Mouse (Mus musculus) forebrain, embryonic 14.5 days (tissue): ENCODE measurements at regions not wholly inside any gene's neighbourhood (a gene's known extent, or its start where the extent isn't known, plus 50 kb on each side); places are given as distances from the start of the nearest gene placed in this dataset.

Experiments
- ATAC-seq: fragments of 200-750 bp; cut with Nextera tagmentation; 2 replicates; pipeline ENCODE4 v1.8.0; 2017; ENCODE audit warnings: mild to moderate bottlenecking, moderate library complexity
- DNase-seq: peaks from one replicate; pipeline ENCODE4 v3.0.0-alpha.2; 2015; ENCODE audit warnings: low spot score
- H3K27ac ChIP-seq: fragments of 300-500 bp; sonication (generic); 2 replicates; pipeline ENCODE4 v1.5.1; 2014; ENCODE audit warnings: low read depth, mild to moderate bottlenecking, control low read depth, low read length, moderate library complexity
- H3K27me3 ChIP-seq: fragments of 300-500 bp; sonication (generic); replicated peaks from 2 replicates; pipeline ENCODE4 v1.6.1; 2014; ENCODE audit warnings: low read length, control low read depth, mixed read lengths; ENCODE audit not compliant: control insufficient read depth, insufficient read depth
- H3K36me3 ChIP-seq: fragments of 300-500 bp; sonication (generic); 2 replicates; pipeline ENCODE4 v1.6.1; 2014; ENCODE audit warnings: low read length, control low read depth; ENCODE audit not compliant: control insufficient read depth, insufficient read depth
- H3K4me1 ChIP-seq: fragments of 300-500 bp; sonication (generic); 2 replicates; pipeline ENCODE4 v1.6.1; 2014; ENCODE audit warnings: antibody characterized with exemption, low read length, control low read depth; ENCODE audit not compliant: control insufficient read depth, insufficient read depth
- H3K4me2 ChIP-seq: fragments of 300-500 bp; sonication (generic); 2 replicates; pipeline ENCODE4 v1.6.1; 2014; ENCODE audit warnings: mild to moderate bottlenecking, control low read depth, low read length
- H3K4me3 ChIP-seq: fragments of 300-500 bp; sonication (generic); 2 replicates; pipeline ENCODE4 v1.5.1; 2014; ENCODE audit warnings: low read depth, low read length, control low read depth
- H3K9ac ChIP-seq: fragments of 300-500 bp; sonication (generic); 2 replicates; pipeline ENCODE4 v1.6.1; 2014; ENCODE audit warnings: mild to moderate bottlenecking, low read length, control low read depth, moderate library complexity
- H3K9me3 ChIP-seq: fragments of 300-500 bp; sonication (generic); replicated peaks from 2 replicates; pipeline ENCODE4 v1.6.1; 2016; ENCODE audit warnings: low read length, control low read depth, mixed read lengths; ENCODE audit not compliant: control insufficient read depth
- WGBS: fragments of 180-500 bp; shearing (Covaris S2); extraction: QIAGEN DNeasy Blood & Tissue Kit; methylation state at CpG from one replicate; pipeline ENCODE4 v1.1.7; 2014; 5-methylcytosine and 5-hydroxymethylcytosine counted together

DNA sequence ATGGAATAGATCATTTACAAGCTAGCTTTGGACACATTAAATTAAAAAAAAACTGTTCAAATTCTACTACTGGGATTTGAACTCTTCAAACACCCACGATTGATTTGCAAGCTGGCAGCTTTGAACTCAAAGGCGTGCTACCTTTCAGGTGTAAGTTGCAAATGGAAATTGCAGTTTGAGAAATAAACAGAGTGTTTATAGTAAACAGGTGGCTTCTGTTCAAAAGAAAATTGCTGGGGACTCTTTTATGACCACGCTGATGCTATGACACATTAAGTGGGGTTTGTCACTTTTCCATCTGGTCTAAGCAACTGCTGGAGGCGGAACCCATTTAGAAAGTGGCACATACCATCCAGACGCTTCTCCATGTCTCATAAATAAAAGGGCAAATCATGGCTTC, 626.7 kb upstream of the Frg1 start:
- Histone ChIP-seq H3K9me3 (no peaks in the 10 kb centered on the region), H3K9ac (no peak overlapping the region), H3K4me2 (no peak overlapping the region), H3K27me3 (no peaks in the 10 kb centered on the region), H3K36me3 (no peaks in the 10 kb centered on the region), H3K27ac (no peak overlapping the region), H3K4me1 (no peaks in the 10 kb centered on the region), H3K4me3 (no peak overlapping the region)
- DNase-seq (peak; percentile 8), ATAC-seq (no peak)
- WGBS: 70% methylated on average over 5 of the region's 5 CpGs

DNA sequence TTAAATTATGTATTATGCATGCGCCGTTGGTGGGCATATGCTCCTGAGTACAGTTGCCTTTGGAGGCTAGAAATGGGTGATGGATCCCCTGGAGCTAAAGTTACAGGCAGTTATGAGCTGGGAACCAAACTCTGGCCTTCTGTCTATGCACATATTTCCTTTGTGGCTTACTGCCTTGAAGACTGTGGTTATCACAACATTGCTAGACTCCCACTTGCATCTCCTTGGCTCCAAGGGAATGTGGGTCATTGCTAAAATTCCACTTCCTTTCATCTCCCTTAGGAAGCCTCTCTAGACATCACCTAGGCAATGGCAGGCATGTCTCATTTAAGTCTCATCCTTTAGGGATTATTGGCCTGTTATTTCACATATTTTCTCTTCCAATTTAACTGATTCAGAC, 622.4 kb upstream of the Frg1 start:
- Histone ChIP-seq H3K4me3 (no peak overlapping the region), H3K4me2 (no peak overlapping the region), H3K27me3 (no peaks in the 10 kb centered on the region), H3K27ac (no peak overlapping the region), H3K4me1 (no peaks in the 10 kb centered on the region), H3K9ac (no peak overlapping the region), H3K36me3 (no peaks in the 10 kb centered on the region), H3K9me3 (no peaks in the 10 kb centered on the region)
- ATAC-seq (no peak), DNase-seq (no peak)
- WGBS: 88% methylated on average over 2 of the region's 2 CpGs

DNA sequence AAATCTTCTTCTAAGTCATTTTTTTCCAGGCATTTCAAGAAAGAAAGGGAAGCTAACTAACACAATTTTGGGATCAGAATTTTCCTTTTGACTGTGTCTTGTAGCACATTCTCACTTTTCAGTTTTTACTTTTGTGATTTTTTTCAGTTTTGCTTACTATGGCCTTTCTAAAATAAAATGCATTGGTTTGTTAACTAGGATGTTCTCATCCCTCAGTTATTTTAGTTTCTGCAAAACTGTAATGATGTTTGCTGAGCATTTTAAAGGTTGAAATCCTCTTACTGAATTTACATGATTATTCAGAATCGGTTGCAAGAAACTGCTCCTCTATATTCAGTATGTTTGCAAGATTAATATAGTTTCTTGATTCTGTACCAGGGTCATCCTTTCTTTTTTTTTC, 610.1 kb upstream of the Frg1 start:
- H3K36me3 ChIP-seq: no peaks in the 10 kb centered on the region
- WGBS: 93% methylated on average over 1 of the region's 1 CpGs
- no peak for DNase-seq

DNA sequence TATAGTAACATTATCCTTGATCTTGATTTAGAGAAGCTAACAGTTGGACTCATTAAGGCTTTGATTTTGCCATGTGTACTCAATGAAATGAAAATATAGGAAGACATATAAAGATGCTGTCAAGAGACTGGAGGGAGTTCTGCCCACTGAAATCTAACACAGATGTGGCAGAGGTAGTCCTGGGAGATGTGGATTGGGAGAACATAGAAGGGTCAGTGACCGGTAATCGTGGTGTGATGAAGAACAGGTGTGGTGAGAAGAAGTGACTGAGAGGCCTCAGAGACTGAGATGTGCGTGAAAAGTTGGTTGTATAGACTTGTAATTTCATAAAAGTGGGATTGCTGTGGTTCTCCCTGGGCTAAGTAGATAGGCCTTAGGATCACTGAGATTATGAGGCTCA, 600.9 kb upstream of the Frg1 start:
- ATAC-seq (no peak), DNase-seq (no peak)
- Histone ChIP-seq H3K4me1 (no peaks in the 10 kb centered on the region), H3K9me3 (no peaks in the 10 kb centered on the region), H3K9ac (no peak overlapping the region), H3K4me3 (no peak overlapping the region), H3K4me2 (no peak overlapping the region), H3K27ac (no peak overlapping the region), H3K27me3 (no peaks in the 10 kb centered on the region), H3K36me3 (no peaks in the 10 kb centered on the region)
- WGBS: 98% methylated on average over 3 of the region's 3 CpGs

More for the DNA sequence above, 610.1 kb upstream of the Frg1 start:
- Histone ChIP-seq H3K9me3 (no peaks in the 10 kb centered on the region), H3K27ac (no peak overlapping the region), H3K27me3 (no peaks in the 10 kb centered on the region), H3K9ac (no peak overlapping the region), H3K4me1 (no peaks in the 10 kb centered on the region), H3K4me3 (no peak overlapping the region), H3K4me2 (no peak overlapping the region)
- no peak for ATAC-seq

DNA sequence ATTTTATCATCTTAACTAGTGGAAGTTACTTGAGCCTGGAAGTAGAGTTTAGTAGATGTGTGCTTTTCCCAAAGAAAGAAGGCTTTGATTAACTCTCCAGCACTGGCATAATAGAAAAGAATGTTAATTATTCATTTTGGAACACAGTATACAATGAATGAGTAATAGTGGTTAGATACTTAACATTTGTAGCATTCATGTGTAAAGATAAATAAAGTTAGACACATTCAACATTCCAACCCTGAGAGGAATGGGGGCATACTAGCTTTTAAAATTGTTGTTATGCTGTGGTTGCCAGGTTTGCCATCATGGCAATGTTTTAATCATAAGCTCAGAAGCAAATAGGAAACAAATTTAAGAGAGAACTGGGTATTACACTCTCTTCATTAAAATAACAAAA, 586.3 kb upstream of the Frg1 start:
- Histone ChIP-seq H3K4me3 (no peak overlapping the region), H3K36me3 (no peaks in the 10 kb centered on the region), H3K4me2 (no peak overlapping the region), H3K27me3 (no peaks in the 10 kb centered on the region), H3K9ac (no peak overlapping the region), H3K4me1 (no peaks in the 10 kb centered on the region), H3K27ac (no peak overlapping the region), H3K9me3 (no peaks in the 10 kb centered on the region)
- DNase-seq (no peak), ATAC-seq (no peak)

DNA sequence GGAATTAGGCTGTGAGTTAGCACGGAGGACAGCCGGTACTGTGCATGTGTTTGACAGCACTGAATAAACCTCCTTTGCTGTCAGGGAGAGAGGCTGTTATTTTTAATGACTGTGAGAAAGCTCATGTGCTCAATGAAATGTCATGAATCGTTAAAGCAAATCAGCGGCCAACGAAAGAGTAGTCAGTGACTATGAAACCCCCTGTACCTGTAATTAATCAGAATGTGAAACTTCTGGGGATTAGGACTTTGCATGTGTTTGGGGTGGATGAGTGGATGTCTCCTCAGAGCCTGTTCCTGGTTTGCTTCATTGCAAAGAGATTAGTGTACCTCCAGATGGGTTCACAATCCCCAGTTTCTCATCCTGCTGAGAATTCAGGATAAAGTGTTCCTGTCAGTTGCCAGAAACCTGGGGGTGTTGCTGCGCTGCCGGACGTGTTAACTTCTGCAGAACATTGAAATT, 572.2 kb upstream of the Frg1 start:
- H3K4me1 ChIP-seq: no peaks in the 10 kb centered on the region; the same call in 1 of the 2 replicates
- DNase-seq (no peak), ATAC-seq (no peak)
- no peak overlapping the region for H3K4me2 ChIP-seq
- no peak overlapping the region for H3K27ac ChIP-seq
- no peaks in the 10 kb centered on the region for H3K9me3 ChIP-seq
- no peak overlapping the region for H3K4me3 ChIP-seq
- H3K36me3 ChIP-seq: no peaks in the 10 kb centered on the region
- H3K9ac ChIP-seq: no peak overlapping the region
- 40% methylated on average over 8 of the region's 8 CpGs for WGBS
- H3K27me3 ChIP-seq: no peaks in the 10 kb centered on the region

DNA sequence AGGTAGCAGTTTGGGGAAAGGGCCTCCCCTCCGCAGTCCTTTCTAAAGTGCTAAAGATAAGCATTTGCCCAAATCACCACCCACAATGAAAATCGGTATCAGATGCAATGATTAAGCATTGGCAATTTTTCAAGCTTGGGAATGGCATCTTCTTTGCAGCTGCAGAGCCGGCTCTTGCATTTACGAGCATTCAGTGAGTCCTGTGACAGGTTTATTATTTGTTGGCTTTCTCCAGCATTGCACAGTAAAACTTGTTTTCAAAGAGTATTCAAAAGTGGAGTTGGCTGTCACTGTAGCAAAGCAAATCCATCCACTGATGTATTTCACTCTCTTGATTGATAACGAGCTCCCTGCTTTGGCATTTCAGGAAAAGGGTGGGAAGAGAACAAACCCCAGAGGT, 571.3 kb upstream of the Frg1 start:
- H3K27me3 ChIP-seq: no peaks in the 10 kb centered on the region
- no peaks in the 10 kb centered on the region for H3K9me3 ChIP-seq
- ATAC-seq (no peak), DNase-seq (no peak)
- H3K4me3 ChIP-seq: no peak overlapping the region
- no peak overlapping the region for H3K4me2 ChIP-seq
- H3K27ac ChIP-seq: no peak overlapping the region
- H3K9ac ChIP-seq: no peak overlapping the region
- no peaks in the 10 kb centered on the region for H3K36me3 ChIP-seq
- WGBS: 34% methylated on average over 5 of the region's 5 CpGs
- no peaks in the 10 kb centered on the region; the same call in 1 of the 2 replicates for H3K4me1 ChIP-seq

DNA sequence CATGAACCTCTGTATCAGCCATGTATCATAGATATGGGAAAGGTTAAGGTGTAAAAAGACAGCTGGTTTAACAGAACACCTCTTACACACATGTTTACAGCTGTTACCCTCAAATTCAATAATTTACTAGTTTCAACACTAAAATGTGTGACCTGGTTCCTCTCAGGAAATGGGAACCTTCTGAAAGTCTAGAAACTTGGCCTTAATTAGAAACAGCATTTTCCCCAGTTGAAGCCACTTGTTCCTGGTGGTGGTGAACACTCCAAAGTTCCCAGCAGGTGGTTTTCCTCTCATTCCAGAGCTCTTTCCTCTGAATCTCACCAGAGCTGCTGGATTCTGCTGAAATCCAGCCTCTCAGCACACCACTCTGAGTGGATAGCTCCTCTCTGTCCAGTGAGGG, 570.5 kb upstream of the Frg1 start:
- Histone ChIP-seq H3K9me3 (no peaks in the 10 kb centered on the region), H3K4me3 (no peak overlapping the region), H3K4me1 (no peaks in the 10 kb centered on the region; the same call in 1 of the 2 replicates), H3K27me3 (no peaks in the 10 kb centered on the region), H3K9ac (no peak overlapping the region), H3K27ac (no peak overlapping the region), H3K36me3 (no peaks in the 10 kb centered on the region), H3K4me2 (no peak overlapping the region)
- DNase-seq: no peak
- no peak for ATAC-seq

DNA sequence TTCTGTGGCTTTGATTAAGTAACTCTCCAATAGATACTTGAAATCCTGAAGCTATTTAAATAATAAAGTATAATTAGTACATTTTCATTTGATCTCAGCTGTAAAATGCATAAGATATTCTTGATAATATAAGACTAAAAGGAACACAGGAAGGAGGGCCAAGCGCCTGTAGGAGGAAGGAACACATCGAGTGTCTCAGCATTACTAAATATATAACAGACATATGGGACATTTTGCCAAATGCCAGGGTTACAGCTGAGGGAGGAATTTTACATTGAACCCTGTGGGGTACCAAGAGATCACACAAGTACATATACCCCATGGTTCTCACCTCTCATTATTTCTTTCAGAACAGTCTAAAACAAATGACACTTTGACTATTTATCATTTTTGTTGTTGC, 555.5 kb upstream of the Frg1 start:
- Histone ChIP-seq H3K9me3 (no peaks in the 10 kb centered on the region), H3K4me1 (no peaks in the 10 kb centered on the region), H3K27ac (no peak overlapping the region), H3K4me2 (no peak overlapping the region), H3K4me3 (no peak overlapping the region), H3K27me3 (no peaks in the 10 kb centered on the region), H3K9ac (no peak overlapping the region), H3K36me3 (no peaks in the 10 kb centered on the region)
- ATAC-seq (no peak), DNase-seq (no peak)
- 87% methylated on average over 2 of the region's 2 CpGs for WGBS
